Mouse (Mus musculus): ENCODE results near the gene Agap2. TPM values are rescaled to one million over a fixed set of nuclear protein-coding genes. Genes with fewer than 3 reads are reported as not detected.

Agap2 gene
- polyA plus RNA-seq, 1 experiment: 2.2 TPM

DNA sequence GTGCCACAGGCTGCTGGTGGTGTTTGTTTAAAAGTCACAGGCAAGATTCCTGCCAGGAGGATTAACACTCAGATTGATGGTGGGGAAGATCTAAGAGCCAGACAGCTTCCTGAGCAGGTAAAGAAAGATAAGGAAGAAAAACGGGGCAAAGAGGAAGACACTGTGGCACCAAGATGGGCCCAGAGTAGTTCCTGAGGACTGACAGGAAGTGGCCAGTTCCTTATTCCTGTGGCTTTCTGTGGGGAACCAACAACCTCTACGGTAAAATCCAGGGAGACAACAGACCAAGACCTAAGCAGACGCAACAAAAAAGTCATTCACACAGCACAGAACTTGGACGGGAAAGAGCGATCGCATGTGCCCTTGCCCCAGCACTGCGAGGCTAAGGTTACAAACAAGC lies 28.5 kb downstream of the Agap2 start:
- TF ChIP-seq POLR2A (IDR thresholded peaks at IDR 0.05; ENCODE audit: low read depth, low read length) (no peak), CTCF (conservative IDR thresholded peaks at IDR 0.05; ENCODE audit: insufficient read depth, insufficient read length, low read depth, low read length) (no peak)
- H3K36me3 ChIP-seq (ENCODE audit: control insufficient read depth, insufficient read depth, low read length): peaks cover 2% of the 10 kb centered on the region; the same call in 1 of the 2 replicates
- no peaks in the 10 kb centered on the region for H3K27me3 ChIP-seq (replicated peaks; ENCODE audit: control insufficient read depth, insufficient read depth, low read length)
- WGBS: 80% methylated on average over 7 of the region's 7 CpGs
- no peak overlapping the region for H3K27ac ChIP-seq (ENCODE audit: insufficient read depth, low read depth, low read length)
- DNase-seq: no peak
- no peaks in the 10 kb centered on the region for H3K4me1 ChIP-seq (ENCODE audit: control insufficient read depth, insufficient read depth, low read length)
- H3K4me3 ChIP-seq (ENCODE audit: insufficient read depth, low read depth, low read length): no peak overlapping the region

GRCm38 (mm10) chr10:127107563-127108261 lies 32.6 kb downstream of the Agap2 start:
- Histone ChIP-seq H3K4me3 (ENCODE audit: insufficient read depth, low read depth, low read length) (no peak overlapping the region), H3K27me3 (replicated peaks; ENCODE audit: control insufficient read depth, insufficient read depth, low read length) (no peaks in the 10 kb centered on the region), H3K27ac (ENCODE audit: insufficient read depth, low read depth, low read length) (no peak overlapping the region), H3K36me3 (ENCODE audit: control insufficient read depth, insufficient read depth, low read length) (no peaks in the 10 kb centered on the region; the same call in 1 of the 2 replicates), H3K4me1 (ENCODE audit: control insufficient read depth, insufficient read depth, low read length) (no peaks in the 10 kb centered on the region)
- DNase-seq: no peak
- TF ChIP-seq CTCF (conservative IDR thresholded peaks at IDR 0.05; ENCODE audit: insufficient read depth, insufficient read length, low read depth, low read length) (no peak), POLR2A (IDR thresholded peaks at IDR 0.05; ENCODE audit: low read depth, low read length) (no peak)
- WGBS: 83% methylated on average over 16 of the region's 16 CpGs

DNA sequence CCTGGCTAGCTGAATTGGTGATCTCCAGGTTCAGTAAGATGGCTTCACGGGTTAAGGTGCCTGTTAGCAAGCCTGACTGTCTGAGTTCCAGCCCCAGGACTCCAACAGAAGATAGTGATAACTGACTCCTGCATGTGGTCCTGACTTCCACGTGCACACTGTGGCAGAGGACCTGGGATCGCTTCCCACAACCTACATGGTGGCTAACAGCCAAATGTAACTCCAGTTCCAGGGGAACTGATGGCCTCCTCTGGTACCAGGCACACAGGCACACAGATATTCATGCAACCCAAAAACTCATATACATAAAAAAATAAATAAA lies 33.1 kb downstream of the Agap2 start:
- DNase-seq: no peak
- WGBS: 74% methylated on average over 3 of the region's 3 CpGs
- Histone ChIP-seq H3K4me3 (ENCODE audit: insufficient read depth, low read depth, low read length) (no peak overlapping the region), H3K27me3 (replicated peaks; ENCODE audit: control insufficient read depth, insufficient read depth, low read length) (no peaks in the 10 kb centered on the region), H3K27ac (ENCODE audit: insufficient read depth, low read depth, low read length) (no peak overlapping the region), H3K4me1 (ENCODE audit: control insufficient read depth, insufficient read depth, low read length) (no peaks in the 10 kb centered on the region), H3K36me3 (ENCODE audit: control insufficient read depth, insufficient read depth, low read length) (no peaks in the 10 kb centered on the region; the same call in 1 of the 2 replicates)
- TF ChIP-seq POLR2A (IDR thresholded peaks at IDR 0.05; ENCODE audit: low read depth, low read length): no peak
- no peak for TF ChIP-seq CTCF (conservative IDR thresholded peaks at IDR 0.05; ENCODE audit: insufficient read depth, insufficient read length, low read depth, low read length)

DNA sequence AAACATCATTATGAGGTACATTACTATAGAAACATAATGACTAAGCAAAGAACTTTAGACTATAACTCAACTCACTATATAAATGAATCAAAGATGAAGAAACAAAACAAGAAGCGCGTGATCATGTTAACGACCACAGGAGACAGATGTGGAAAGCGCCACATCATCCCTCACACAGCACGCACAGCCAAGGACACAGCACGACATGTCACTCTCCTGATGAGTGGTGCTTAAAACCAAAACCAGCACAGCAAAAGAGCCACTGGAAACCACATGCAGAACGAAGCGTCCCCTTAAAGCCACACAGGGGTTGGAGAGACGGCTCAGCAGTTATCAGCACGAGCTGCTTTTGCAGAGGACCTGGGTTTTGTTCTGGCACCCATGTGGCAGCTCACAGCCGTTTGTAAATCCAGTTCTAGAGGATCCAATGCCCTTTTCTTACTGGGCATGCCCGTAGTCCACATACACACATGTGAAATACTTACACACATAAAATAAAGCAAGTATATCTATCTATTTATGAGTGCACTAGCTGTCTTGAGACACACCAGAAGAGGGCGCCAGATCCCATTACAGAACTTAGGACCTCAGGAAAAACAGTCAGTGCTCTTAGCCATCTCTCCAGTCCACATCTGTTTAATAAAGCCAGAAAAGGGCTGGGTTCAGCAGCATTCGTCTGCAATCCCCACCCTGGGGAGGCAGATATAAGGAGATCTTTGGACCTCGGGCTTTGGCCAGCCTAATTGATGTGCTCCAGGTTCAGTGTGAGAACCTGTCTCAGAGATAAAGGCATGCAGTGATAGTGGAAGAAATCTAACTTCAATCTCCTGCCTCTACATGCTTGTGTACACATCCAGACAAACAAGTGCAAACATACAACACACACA lies 36.2 kb downstream of the Agap2 start:
- no peak overlapping the region for H3K27ac ChIP-seq (ENCODE audit: insufficient read depth, low read depth, low read length)
- WGBS: 90% methylated on average over 15 of the region's 15 CpGs

GRCm38 (mm10) chr10:127114408-127114807 lies 39.3 kb downstream of the Agap2 start:
- TF ChIP-seq POLR2A (IDR thresholded peaks at IDR 0.05; ENCODE audit: low read depth, low read length) (no peak), CTCF (conservative IDR thresholded peaks at IDR 0.05; ENCODE audit: insufficient read depth, insufficient read length, low read depth, low read length) (no peak)
- Histone ChIP-seq H3K4me3 (ENCODE audit: insufficient read depth, low read depth, low read length) (no peak overlapping the region), H3K27ac (ENCODE audit: insufficient read depth, low read depth, low read length) (no peak overlapping the region), H3K27me3 (replicated peaks; ENCODE audit: control insufficient read depth, insufficient read depth, low read length) (no peaks in the 10 kb centered on the region), H3K36me3 (ENCODE audit: control insufficient read depth, insufficient read depth, low read length) (peaks cover 2% of the 10 kb centered on the region), H3K4me1 (ENCODE audit: control insufficient read depth, insufficient read depth, low read length) (no peaks in the 10 kb centered on the region)
- DNase-seq: no peak
- WGBS: 86% methylated on average over 11 of the region's 11 CpGs

More for the DNA sequence above, 36.2 kb downstream of the Agap2 start:
- DNase-seq: no peak
- no peaks in the 10 kb centered on the region for H3K27me3 ChIP-seq (replicated peaks; ENCODE audit: control insufficient read depth, insufficient read depth, low read length)
- H3K4me3 ChIP-seq (ENCODE audit: insufficient read depth, low read depth, low read length): no peak overlapping the region
- no peaks in the 10 kb centered on the region for H3K4me1 ChIP-seq (ENCODE audit: control insufficient read depth, insufficient read depth, low read length)
- TF ChIP-seq CTCF (conservative IDR thresholded peaks at IDR 0.05; ENCODE audit: insufficient read depth, insufficient read length, low read depth, low read length) (0 out of 2 replicates have a peak, but pooled peaks have one; percentile 10), POLR2A (IDR thresholded peaks at IDR 0.05; ENCODE audit: low read depth, low read length) (no peak)
- H3K36me3 ChIP-seq (ENCODE audit: control insufficient read depth, insufficient read depth, low read length): no peaks in the 10 kb centered on the region; the same call in 1 of the 2 replicates

- Histone ChIP-seq H3K36me3 (ENCODE audit: control insufficient read depth, insufficient read depth, low read length) (peaks cover 2% of the 10 kb centered on the region), H3K4me1 (ENCODE audit: control insufficient read depth, insufficient read depth, low read length) (no peaks in the 10 kb centered on the region), H3K27me3 (replicated peaks; ENCODE audit: control insufficient read depth, insufficient read depth, low read length) (no peaks in the 10 kb centered on the region), H3K27ac (ENCODE audit: insufficient read depth, low read depth, low read length) (no peak overlapping the region), H3K4me3 (ENCODE audit: insufficient read depth, low read depth, low read length) (no peak overlapping the region)
- DNase-seq: no peak
- WGBS: 78% methylated on average over 2 of the region's 2 CpGs
- TF ChIP-seq CTCF (conservative IDR thresholded peaks at IDR 0.05; ENCODE audit: insufficient read depth, insufficient read length, low read depth, low read length): no peak
- TF ChIP-seq POLR2A (IDR thresholded peaks at IDR 0.05; ENCODE audit: low read depth, low read length): no peak
These were observed 40.0 kb downstream of the Agap2 start for GRCm38 (mm10) chr10:127115068-127115467.

DNA sequence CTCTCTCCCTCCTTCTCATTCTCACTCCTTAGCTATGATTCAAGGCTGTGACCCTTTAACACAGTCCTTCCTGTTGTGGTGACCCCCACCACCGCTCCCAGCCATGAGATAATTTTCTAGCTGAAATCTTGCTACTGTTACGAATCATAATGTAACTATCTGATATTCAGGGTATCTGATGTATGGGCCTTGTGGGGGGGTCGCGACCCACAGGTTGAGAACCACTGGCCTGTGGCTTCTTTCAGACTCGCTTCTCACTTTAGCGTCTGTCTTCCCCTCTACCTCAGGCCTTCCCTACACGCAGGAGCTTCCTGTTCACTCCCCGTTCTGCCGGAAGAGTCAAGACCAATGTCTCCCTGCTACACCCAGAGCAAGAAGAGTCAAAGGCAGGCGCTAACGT lies 43.4 kb downstream of the Agap2 start:
- WGBS: 87% methylated on average over 11 of the region's 11 CpGs
- no peak for TF ChIP-seq CTCF (conservative IDR thresholded peaks at IDR 0.05; ENCODE audit: insufficient read depth, insufficient read length, low read depth, low read length)
- no peak for TF ChIP-seq POLR2A (IDR thresholded peaks at IDR 0.05; ENCODE audit: low read depth, low read length)
- no peak overlapping the region for H3K4me3 ChIP-seq (ENCODE audit: insufficient read depth, low read depth, low read length)
- H3K4me1 ChIP-seq (ENCODE audit: control insufficient read depth, insufficient read depth, low read length): 0 out of 2 replicates have a peak, but pooled peaks cover 3% of the 10 kb centered on the region
- peaks cover 2% of the 10 kb centered on the region for H3K36me3 ChIP-seq (ENCODE audit: control insufficient read depth, insufficient read depth, low read length)
- no peak for DNase-seq
- no peak overlapping the region for H3K27ac ChIP-seq (ENCODE audit: insufficient read depth, low read depth, low read length)
- no peaks in the 10 kb centered on the region for H3K27me3 ChIP-seq (replicated peaks; ENCODE audit: control insufficient read depth, insufficient read depth, low read length)

Data from kidney, adult 2 months (tissue).